Mouse (Mus musculus): ENCODE measurements at regions not wholly inside any gene's neighbourhood (a gene's known extent, or its start where the extent isn't known, plus 50 kb on each side); places are given as distances from the start of the nearest gene placed in this dataset.
A peak's percentile ranks its signal among the peaks of the same experiment; 100 is the strongest.
"Not testable (repeated sequence)": the region's sequence is repeated elsewhere in the genome, so short reads cannot be mapped to it uniquely, and the experiment has no call there.

DNA sequence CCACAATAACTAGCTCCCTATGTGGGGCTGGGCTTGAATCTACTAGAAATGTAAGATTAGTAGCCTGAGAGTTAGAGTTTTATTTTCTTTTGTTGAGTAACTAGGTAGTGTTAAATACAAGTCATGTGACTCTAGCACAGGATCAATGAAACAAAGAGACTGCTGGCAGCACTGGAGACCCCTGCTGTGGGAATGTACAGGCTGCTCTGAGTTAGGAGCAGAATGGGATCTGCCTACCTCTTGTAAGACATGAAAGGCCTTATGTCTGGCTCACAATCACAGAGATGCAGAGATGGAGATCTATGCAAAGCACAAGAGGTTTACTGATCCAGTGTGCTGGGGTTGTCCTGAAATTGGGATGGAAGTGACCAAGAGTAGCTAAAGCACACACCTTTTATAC lies 193.9 kb upstream of the Kcnmb2 start:
- DNase-seq (ENCODE audit: inconsistent age in 2 of 2, low spot score in 1 of 2): not testable (repeated sequence)

DNA sequence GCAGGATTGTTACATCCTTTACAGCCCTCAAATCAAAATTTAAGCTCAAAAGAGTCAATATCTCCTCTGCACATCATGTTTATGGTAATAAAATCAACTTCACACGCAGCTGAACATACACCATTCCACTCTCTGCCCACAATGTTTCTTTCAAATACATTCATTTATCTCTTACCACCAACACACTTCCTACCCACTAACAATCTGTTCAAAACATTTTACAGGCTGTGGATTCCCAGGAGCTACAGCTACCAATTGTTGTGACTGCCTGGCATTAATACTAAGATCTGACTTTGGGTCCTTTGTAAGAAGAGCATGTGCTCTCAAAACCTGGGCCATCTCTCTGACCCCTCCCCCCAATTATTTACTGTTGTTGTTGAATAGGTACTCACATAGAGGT lies 161.0 kb upstream of the Kcnmb2 start:
- DNase-seq (ENCODE audit: inconsistent age in 2 of 2, low spot score in 1 of 2): no peak

DNA sequence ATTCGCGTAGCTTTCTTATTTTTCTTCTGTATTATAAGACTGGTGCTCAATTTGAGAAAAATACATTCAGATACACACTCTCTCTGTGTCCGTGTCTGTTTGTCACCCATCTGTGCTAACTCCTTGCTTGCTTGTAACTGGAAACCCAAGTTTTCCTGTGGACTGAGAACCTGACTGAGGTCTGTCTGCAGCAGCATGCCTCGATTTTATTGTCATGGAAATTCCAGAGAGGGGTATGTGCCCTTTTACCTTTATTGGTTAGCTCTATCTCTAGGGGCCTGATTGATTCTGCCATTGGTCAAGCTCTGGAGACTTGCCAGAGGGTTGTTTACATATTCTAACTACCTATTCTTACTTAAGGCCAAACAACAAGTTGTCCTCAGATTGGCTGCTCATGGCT lies 146.4 kb upstream of the Kcnmb2 start:
- no peak for DNase-seq (ENCODE audit: inconsistent age in 2 of 2, low spot score in 1 of 2)

DNA sequence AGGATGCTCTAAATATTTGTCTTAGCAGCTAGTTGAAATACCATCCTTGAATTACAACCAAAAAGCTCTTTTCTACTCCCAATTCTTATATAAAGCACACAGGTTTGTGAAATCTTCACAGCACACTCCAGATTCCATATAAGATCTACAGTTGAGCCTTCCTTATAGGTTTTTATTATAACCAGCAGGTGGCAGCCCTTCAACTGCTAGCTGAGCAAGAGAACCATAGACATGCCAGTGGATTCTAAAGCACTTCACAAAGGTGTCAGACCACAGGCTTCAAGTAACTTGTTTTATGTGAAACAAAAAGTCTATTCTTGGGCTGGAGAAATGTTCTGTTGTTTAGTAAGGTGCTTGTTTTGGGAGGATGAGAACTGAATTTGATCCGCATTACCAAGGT lies 133.1 kb upstream of the Kcnmb2 start:
- peak in 1 of 2 experiments; percentile 32 for DNase-seq (ENCODE audit: inconsistent age in 2 of 2, low spot score in 1 of 2)

DNA sequence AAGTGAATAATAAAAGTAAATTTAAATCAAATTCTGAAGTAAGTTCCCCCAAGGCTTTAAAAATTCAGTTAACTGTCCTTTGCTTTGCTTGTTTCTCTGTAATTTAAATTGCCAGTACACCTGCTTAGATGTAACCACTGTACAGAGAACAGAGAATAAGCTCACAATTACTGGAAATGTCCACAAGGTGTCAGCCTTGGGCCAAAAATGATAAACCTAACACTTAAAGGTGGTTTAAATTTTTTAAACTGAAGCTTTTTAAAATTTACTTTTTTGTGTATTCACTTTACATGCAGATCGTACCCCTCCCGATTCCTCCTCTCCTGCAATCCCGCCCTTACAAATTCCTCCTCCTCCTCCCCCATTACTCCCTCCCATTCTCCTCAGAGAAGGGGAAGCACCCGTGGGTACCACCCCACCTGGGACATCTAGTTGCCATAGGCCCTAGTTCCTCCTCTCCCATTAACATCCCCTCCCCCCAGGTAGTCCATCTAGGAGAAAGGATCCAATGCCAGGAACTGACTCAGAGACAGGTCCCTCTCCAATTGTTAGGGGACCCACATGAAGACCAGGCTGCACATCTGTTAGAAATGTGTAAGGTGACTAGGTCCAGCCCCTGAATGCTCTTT lies 111.9 kb upstream of the Kcnmb2 start:
- DNase-seq (ENCODE audit: inconsistent age in 2 of 2, low spot score in 1 of 2): peak; percentile 10 to 75

DNA sequence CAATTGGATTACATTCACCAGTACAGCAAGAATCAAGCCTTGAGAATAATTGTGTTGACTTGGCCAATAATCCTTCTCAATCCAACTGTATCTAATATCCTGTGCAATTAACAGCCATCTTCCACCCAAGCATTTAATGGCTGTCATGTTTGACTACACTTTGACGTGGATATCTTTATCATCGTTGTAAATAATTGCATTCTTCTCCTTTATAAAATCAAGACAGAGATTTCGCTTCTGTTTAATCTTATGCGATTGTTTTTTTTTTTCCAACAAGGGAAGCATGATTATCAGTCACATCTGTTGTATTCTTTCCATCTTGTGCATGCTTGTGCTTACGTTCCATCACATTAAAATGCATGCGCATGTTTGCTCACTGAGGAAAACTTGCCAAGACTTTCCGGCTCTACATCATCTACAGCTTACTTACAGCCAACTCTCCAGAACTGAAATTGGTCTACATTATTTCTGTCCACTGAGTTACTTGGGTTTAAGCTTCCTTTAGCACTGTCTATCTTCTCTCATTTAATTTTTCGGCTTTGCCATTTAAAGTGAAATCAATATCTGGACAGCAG lies 108.8 kb upstream of the Kcnmb2 start:
- no peak for DNase-seq (ENCODE audit: inconsistent age in 2 of 2, low spot score in 1 of 2)

DNA sequence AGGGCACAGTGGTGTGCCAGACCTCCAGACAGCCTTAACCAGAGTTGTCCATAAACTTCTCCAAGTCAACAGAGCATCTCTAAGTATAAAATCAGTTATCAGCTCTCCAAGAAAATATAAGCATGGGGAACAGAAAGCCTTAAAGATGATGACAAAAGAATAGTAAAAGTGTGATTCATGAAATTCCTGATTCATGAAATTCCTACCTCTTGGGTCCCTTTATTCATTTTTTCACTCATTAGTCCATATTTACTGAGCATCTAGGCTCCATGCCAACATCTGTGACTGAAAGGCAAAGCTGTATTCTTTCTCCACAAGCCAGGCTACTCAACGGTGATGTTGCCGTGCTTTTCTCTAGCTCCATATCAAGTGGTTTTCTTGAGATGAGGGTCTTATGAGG lies 105.7 kb upstream of the Kcnmb2 start:
- DNase-seq (ENCODE audit: inconsistent age in 2 of 2, low spot score in 1 of 2): no peak

DNA sequence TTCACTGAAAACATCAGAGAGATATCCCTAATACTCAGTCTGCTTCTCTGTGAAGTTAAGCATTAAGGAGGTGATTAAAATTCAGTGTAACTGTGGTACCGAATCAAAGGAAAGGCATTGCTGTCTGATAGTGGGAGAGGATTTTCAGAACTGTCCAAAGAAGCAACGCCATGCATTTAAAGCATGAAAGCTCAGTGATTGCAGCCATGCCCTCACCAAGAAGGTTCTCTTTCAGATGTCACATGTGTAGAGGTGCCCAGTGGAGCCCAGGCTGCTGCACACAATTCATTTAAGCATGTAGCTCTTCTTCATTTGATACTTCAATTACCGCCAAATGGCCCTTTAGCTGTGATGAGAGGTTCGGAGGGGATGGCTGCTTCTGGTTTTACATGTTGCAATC lies 103.1 kb upstream of the Kcnmb2 start:
- no peak for DNase-seq (ENCODE audit: inconsistent age in 2 of 2, low spot score in 1 of 2)

DNA sequence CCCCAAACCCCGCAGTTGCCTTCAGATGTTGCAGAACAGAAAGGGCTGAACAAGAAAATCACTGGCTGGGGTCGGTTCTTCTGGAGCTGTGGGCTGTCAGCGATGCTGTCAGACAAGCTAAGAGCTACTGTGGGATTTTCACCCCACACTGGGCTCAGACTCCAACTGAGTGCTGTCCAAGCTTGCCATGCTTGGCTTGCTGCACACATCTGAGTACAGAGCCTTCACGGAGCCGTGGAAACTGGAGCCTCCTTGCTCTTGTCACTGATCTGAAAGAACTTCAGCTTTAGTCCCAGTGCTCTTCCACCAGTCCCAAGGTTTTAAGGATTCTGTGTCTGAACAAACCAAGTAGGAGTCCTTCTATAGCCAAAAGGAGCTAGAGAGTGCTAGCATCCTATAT lies 98.3 kb upstream of the Kcnmb2 start:
- DNase-seq (ENCODE audit: inconsistent age in 2 of 2, low spot score in 1 of 2): no peak

DNA sequence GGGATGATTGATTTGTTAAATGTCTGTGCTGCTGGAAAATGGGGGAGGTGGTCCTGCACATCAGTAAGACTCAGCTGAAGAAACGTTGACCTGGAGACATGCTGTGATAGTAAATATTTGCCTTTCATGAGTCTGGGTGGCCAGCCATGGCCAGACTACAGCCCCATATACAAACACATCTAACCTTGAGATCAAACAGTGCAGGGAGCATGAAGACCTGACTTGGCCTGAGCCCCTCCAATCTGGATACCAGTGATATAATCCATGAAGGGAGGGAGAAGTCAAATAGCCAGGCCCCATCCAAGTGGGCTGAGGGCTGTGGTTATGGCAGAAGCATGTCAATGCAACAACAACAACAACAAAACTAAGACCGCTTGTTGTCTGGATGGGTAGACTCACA lies 94.6 kb upstream of the Kcnmb2 start:
- DNase-seq (ENCODE audit: inconsistent age in 2 of 2, low spot score in 1 of 2): no peak

DNA sequence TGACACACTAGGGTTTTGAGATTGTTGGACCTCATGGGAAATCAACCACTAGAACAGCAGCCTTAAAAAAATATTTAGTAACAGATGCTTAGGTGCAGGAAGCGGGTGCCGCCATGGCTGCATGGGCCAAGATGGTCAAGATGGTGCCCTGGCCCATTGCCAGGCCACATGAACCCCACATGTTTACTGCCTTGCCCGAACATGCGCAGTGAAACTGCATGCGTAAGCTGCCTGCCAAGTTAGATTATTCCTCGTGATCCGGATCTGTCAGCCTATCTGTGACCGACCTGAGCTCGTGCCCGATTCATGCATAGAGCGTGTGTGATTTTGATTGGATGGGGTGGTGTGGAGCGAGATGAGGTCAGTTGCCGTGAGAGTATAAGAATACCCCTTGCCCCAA lies 93.2 kb upstream of the Kcnmb2 start:
- DNase-seq (ENCODE audit: inconsistent age in 2 of 2, low spot score in 1 of 2): not testable (repeated sequence)

DNA sequence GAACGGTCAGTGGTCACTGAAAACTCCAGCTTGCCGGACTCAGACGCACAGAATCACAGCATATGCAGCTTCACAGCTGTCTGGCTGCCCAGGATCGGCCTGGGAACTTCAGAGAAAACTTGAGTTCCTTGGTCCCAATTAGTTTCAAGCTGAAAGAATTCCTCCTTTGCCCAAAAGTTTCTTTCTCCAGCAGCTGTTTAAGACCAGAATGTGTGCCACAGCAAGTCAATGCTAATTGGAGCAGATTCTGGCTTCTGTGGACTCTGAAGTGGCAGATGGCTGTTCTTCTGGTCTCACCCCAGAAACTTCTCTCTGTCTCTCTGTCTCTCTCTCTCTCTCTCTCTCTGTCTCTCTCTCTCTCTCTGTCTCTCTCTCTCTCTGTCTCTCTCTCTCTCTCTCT lies 91.1 kb upstream of the Kcnmb2 start:
- no peak for DNase-seq (ENCODE audit: inconsistent age in 2 of 2, low spot score in 1 of 2)

DNA sequence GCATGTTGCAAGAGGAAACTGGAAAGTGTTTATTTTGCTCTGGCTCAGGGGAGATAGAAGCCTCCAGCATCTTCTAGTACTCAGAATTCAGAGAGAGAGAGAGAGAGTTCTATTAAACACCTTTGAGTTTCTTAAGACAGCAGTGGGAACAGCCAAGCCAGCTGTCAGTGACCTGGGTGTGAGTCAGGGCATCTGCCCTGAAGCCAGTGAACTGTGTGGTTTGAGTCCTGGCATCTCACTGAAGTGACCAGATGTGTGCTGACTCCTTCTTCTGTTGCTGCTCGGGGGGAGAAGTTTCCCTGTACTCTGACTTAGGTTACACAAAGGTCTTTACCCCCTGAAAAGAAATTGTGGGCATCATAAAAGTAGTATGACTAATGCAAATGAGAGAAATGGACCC lies 70.4 kb upstream of the Kcnmb2 start:
- no peak for DNase-seq (ENCODE audit: inconsistent age in 2 of 2, low spot score in 1 of 2)

DNA sequence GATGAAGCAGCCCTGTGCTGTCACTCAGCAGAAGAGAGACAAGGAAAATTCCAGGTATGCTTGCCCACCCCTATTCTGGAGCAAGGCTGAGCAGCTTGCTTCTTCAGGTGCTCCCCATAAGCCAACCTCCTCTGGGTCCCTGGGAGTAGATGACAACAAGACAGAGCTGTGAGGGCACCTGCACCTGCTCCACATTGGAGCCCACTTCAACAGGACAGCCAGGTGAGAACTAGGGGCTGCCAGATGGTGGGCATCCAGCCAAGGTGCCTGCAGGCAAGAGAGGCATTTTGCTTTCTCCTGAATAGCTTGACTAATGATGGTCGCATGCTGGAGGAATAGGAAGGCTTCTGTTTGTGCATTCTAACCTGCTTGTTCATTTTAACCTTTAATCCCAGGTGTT lies 61.1 kb upstream of the Kcnmb2 start:
- DNase-seq (ENCODE audit: inconsistent age in 2 of 2, low spot score in 1 of 2): no peak

DNA sequence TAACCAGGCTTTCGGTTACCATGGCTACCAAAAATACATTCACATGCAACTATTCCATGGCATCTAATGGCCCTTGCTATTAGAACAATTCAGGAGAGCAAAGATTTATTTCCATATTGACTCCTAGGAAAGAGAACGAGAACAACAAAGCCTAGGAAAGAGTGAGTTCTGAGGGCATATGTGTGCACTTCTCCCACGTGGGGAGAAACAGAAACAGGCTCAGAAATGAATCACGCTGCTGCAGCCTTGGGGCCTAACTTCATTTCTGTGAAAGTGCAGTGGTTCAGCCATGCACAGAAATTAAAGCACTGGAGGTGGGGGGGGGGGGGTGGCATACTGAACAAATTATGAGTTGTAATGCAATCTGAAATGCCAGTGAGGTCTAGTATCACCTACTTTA lies 55.2 kb upstream of the Kcnmb2 start:
- no peak for DNase-seq (ENCODE audit: inconsistent age in 2 of 2, low spot score in 1 of 2)
